Mouse (Mus musculus): ENCODE results near the gene Rapgef3.

- TF ChIP-seq CTCF (IDR thresholded peaks at IDR 0.05; ENCODE audit: control insufficient read depth, insufficient read depth, insufficient read length) (no peak), CEBPB (IDR thresholded peaks at IDR 0.05; ENCODE audit: low read depth) (no peak), USF1 (IDR thresholded peaks at IDR 0.05; ENCODE audit: low read depth) (no peak), MYOD1 (IDR thresholded peaks at IDR 0.05; ENCODE audit: control insufficient read depth, insufficient read length, low read depth) (no peak)
Observed at GRCm38 (mm10) chr15:97740283-97740732, 27.5 kb downstream of the Rapgef3 start.

Measured in C2C12 (cell line).